Mouse (Mus musculus) kidney, adult 11 months (tissue): ENCODE results near the gene Rrh.

Source experiments
- DNase-seq: peaks from one replicate; pipeline ENCODE4 v3.0.0; 2022

Rrh gene

DNA sequence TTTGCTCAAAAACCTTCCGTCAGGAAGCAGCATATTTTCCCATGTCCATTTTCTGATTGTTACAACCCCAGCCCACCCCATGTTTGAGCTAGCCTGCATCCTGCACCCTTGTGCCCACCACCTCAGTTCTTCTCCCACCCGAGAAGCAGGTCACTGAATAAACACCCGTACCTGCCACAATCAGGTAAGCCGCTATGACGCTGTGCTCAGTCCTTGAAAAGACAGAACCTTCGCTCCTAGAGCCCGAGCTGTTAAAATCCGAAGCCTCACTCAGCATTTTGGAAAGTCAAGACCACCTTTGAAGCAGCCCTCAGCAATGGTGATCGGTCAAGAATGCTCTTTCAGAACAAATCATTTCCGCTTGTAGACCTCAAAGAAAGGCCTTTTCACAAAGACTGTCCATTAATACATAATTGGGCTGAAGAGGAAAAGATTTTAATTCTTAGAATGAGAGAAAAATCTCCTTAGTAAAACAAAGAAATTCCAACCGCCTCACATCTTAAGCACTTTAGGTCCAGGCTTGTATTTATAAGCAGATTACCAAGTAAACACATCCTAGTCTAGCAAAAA lies at the start of gene Rrh:
Gene Rrh (minus strand): TSS at position 382 of the 570 bp plus-strand sequence.
- DNase-seq = no peak

DNA sequence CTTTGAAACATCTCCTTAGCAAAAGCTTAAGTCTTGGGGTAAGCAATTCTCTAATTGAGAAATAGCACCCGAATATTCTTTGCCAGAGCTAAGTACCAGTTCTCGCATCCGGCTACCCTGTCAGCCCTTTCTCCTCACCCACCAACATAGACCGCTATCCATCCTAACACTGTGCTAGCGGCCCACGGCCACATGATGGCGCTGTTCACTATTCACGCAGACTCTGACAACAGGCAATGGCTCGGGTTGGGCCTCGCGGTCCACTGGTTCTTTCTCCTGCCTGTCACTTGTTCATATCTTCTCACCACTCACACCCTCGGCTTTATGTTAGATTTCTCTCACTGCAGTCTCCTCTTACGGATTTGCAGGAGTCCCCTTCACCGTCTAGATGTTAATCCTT lies 41.3 kb upstream of the Rrh start:
- DNase-seq = peak; percentile 29

DNA sequence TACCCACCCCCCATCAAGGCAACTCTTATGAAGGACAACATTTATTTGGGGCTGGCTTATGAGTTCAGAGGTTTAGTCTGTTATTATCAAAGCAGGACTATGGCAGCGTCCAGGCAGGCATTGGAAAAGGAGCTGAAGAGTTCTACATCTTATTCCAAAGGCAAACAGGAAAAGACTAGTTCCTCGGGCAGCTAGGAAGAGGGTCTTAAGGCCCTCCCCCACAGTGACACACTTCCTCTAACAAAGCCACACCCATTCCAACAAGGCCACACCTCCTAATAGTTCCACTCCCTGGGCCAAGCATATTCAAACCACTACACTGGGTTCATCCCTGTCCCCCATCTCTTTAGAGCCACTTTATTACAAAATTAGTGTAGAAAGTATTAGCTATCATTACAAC lies 40.2 kb upstream of the Rrh start:
- no peak for DNase-seq

DNA sequence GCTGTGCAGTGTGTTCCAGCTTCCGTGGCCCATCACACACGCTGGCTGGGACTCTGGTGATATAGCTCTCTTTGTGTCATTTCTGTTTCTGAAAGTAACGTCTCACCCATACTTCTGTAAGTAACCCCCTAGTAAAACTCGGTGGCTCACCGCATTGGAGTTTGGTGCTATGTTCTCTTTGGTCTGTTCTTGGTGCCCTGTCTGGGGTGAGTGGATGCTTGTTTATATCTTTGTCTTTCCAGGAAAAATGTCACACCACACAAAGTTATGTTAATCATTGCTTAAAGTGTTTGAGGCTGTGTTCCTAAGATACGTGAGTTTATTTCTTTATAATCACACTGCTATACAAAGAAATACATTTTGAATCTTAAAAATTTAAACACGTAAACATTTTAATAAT lies 24.5 kb upstream of the Rrh start:
- no peak for DNase-seq

DNA sequence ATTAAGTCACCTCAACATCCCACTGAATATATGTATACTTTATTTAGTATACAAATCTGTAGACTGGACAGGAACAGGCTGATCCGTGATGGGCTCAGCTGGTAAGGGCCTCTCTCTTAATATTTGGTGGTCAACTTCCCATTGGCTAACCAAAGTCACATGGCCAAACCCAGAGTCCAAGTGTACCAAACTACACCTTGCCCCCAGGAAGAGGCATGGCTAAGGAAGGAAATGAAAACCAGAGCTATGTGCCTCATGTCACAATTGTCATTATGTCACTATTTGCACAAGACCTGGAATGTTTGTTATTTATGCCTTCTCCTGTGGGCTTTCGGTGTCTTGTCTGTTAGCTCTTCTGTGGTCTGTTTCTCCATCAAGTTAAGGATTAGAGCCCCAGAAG lies 23.5 kb upstream of the Rrh start:
- no peak for DNase-seq

DNA sequence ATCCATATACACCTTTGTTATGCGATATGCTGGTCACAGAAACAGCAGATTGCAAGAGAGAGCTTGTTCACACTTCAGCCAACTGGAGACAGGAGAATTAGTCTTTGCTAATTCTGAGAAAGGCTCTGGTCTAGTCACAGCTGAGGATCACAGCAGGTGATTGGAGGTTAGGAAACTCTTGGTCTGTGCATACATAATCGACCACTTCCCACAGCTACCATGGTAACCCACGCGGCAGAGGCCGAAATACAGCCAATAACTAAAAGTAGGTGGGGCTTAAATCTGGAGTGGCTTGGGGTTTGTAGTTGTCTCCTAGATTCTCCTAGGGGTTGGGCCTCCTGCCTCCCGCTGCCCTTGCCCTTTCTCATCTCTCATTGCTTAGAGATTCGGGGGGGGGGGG lies 15.6 kb upstream of the Rrh start:
- DNase-seq = no peak

DNA sequence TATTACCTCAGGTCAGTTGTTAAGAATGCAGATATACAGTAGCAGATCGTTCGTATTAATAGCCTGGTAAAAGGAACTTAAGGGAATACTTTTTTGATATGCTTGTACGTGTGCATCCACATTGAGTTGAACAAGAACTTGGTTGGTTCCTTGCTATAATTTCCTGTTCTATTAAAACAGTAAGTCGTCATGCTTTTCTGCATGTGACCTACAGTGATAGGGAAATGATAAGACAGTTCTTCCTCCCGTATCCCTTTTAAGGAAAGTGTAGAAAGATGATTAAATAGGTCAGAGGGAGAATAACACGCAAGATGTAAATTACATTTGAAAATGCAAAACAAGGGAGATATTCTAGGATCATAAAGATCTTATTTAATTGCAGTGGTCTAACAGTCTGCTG lies 14.6 kb upstream of the Rrh start:
- DNase-seq = no peak

DNA sequence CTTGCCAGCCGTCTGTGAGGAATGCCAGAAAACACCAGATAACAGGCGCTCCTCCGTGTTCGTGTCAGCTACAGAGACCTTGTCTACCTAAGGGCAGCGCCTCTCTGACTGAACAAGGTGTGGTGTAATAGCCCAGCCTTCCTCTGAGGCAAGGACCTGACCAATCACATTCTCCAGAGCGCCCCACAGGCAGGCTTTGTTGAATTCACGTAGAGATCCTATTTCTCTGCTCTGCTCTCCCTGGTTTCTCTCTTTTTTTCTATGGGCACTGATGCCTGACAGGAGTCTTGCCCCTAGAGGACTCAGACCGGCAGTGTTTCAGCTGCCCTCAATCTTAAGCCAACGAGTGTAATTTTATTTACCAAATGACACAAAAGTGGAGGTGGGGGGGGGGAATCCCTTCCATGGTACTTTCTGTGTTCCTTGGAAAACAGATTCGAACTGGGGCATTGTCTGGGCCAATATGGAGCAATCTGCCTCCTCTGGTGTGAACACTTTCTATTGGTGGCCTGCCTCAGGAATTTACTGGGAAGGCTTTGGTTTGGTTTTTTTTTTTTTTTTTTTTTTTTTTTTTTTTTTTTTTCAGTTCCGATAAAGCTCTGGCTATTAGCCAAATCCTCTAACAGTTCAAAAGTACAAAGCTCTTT lies 13.8 kb upstream of the Rrh start:
- peak; percentile 73 for DNase-seq

DNA sequence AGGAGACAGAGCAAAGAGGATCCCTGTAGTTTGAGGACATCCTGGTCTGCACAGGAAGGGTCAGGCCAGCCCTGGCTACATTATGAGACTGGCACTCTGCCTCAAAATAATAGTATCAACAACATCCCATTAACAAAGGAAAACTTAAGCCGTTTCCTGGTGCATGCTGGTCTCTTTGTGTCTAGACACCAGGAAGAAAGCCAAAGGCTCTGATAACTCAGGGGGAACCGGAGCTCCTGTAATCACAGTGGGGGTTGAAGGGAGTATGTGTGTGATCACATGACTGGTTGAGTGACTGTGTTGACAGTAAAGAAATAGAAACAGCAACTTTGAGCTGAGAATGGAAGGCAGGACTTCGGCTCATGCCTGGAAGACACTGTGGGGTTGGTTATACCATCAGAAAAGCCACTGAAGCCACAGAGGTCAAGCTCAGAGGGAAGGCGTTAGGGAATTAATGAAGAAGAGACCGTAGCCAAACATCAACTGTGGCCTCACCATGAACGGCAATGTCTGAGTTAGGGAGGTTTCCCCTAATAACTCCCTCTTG lies 13.1 kb upstream of the Rrh start, which contains the start of gene Cfi:
Gene Cfi (plus strand): TSS at position 497 of the 547 bp plus-strand sequence.
- DNase-seq = no peak

DNA sequence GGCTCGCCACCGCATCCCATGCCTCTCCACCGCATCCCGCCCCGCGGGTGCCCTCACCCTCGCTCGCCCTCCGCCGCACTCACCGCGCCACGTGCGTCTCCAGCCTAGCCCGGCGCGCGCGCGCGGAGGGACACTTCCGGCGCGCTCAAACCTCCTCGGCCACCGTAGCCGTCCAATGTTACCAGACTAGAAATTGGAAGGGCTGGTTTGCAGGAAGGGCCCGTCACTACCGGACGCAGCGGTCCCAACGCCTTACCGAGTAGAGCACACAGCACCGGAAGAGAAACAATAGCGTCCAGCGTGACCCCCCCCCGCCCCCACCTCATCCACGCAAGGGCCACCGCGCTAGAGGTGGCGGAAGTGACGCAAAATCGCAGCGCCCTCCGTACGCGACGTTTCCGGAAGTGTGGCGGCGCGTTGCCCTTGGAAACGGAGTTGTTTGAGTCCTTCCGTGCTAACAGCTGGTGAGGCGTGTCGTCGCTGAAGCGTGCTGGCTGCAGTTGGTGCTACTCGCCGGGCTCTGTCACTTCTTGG lies 8.7 kb upstream of the Rrh start, which contains the start of gene Gar1:
Gene Gar1 (minus strand): TSS at position 362 of the 534 bp plus-strand sequence.
- peak; percentile 94 for DNase-seq

DNA sequence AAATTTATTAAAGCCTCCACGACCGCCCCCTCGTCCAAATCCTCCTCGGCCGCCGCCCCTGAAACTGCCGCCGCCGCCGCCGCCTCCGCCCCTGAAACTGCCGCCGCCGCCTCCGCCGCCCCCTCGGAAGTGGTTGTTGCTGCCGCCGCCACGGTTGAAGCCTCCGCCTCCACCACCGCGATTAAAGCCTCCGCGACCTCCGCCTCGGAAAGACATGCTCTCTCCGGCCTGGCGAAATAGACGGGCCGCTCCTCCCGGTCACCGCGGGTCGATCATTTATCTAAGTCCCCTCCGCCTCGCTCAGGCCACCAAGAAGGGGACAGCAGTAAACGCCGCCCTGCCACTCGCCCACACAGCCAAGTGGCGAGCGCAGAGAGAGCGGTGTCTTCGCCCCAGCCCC lies 8.2 kb upstream of the Rrh start:
- DNase-seq = peak; percentile 15

DNA sequence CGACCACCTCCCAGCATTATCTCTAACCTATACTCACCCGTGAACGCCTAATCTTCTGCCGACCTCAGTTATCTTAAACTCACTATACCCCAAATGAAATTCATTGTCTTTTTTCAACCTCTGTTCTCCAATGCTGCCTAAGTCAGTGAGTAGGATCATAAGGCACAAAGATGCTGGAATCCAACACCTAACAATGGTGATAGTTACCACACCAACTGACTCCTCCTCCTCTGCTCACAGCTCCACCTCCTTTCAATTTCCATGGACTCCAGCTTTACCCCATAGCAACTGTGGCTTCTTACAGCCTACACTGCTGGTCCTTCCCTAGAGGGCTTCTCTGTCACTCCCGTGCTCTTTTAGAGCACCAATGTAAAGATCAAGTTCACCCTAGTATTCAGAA lies 5.3 kb upstream of the Rrh start:
- DNase-seq = no peak

DNA sequence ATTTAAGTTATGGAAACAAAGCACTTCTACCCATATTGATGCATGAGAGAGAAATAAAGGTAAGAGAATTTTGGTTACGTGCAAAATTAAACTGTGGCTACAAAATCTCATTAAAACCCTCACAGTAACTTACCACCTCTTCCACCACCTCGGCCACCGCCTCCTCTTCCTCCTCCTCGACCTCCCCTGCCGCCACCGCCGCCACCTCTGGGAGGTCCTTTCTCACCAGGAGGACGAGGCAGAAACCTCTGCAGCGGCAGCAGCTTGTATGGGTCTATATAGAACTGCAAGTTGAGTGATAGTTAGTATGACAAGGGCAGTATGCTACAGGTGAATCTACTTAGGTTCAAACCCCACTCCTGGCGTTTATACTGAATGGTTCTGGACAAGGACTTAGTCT lies 4.3 kb upstream of the Rrh start:
- DNase-seq = no peak

DNA sequence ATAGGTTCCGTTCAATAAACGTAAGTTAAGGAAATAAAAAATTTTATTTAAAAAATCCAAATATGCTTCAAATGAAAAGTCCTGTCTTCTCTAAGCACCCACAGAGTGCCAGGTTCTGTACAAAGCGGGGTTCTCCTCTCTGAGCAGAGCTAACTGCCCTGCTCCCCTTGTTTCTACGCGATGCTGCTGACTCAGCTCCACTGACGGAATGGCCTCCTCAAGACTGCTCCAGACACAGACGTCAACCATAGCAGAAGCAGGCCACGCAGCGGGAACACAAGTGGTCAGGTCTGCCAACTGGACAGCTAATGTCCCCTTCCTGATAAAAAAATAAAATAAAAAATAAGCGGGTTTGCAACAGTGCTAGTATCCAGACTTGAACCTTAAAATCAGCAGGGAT lies 2.5 kb upstream of the Rrh start:
- no peak for DNase-seq

DNA sequence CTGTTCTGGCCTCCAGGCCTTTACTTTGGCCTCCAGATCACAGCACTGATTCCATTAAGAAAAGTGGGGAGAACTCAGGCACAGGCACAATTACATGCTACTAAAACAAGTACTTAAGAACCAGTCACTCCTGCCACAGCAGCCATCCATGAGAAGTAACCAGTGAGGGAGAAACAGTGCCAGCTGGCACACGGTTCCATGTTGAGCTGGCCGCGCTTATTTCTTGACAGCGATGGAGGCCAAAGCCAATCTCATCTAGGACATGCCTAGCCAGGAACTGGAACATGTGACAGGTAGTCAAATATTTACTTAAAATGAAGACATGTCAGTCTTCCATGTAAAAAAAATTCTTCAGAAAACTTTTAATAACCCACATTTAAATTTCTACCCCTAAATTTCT lies 1.8 kb upstream of the Rrh start:
- no peak for DNase-seq

DNA sequence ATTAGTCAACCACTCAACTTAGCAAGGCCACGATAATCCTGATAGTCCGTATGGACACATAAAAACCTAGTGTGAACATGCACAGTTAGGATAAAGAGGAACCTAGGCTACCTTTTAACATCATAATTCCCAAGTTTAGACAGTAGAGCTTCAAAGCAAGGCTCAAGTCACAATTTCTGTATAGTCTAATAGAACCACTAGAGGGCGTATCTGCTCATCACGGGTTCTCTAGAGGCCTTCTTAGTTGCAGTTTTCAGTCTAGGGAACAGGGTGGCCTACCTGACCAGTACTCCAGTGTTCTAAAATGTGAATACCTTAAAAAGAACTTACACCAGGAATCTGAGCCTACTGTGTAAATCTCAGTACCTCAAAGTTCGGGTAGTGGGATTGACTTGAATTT lies 906 bp upstream of the Rrh start:
- no peak for DNase-seq

DNA sequence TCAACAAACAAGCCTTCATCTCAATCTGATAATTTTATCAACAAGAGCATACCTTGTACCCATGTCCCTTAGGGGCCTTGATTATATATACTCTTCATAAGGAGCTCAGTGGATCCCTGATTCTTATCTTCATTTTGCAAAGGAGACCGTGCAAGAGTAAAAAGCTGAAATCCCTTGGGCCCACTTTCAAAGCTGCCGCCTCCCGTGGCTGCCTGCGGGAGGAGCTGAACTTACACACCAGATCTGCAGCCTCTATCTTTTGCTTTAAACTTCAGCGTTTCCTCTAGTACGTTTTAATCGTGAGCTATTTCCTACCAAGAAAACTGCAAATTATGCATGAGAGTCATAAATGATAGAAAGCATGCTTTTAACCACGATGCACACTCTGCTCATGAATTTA lies 651 bp downstream of the Rrh start:
- no peak for DNase-seq

DNA sequence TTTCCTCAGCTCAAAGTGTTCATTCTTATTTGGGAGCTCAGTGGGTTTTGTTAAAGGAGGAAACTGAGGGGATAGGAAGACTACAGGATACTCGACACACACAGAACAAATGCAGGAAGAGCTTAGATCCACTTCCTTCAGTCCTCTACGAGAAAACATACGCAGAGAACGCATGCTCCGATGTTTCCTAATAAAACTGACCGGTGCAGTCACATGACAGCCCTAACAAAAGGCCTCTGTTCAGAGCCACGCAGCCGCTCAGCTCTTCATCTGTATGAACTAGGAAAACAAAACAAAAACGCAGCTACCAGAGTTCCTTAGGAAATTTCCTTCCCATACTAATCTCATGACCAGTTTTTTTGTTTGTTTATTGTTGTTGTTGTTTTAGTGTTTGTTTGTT lies 1.5 kb downstream of the Rrh start:
- DNase-seq = no peak

DNA sequence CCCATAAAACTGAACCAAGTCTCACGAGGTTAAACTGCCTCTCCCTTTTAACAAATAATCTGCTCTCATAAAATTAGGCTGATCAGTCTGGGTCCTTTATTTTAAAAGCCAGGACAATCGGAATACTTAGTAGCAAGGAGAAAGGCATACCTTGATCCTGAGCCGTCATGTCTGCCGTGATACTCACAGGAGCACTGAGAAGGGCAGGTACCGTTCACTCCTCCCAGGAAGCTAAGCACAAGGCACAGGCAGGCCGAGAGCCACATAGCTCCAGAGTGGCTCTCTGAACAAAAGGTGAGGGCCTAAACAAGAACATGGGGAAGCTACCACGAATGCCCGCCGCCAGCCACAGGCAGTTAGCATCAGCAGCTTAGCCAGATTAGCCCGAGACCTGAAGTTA lies 18.6 kb downstream of the Rrh start, which contains the start of gene Lrit3:
Gene Lrit3 (minus strand): TSS at position 266 of the 400 bp plus-strand sequence.
- no peak for DNase-seq

DNA sequence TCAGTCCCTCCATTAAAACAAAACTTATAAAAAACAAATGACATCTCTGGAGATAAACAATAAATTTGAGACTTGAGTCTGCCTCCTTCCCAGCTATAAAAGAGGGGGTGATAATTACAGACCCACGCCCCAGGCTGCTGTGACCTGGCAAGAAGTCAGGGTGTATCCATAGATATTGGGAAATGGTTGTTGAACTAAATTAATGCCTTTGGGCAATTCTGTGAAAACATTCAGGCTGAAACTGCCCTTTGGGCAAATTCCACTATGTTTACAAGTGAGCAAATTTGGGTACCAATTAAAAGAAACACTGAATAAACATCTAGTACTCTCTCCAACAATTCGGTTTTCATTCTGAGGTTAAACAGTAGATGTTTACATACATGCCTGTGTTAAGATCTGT lies 23.4 kb downstream of the Rrh start:
- peak; percentile 41 for DNase-seq

DNA sequence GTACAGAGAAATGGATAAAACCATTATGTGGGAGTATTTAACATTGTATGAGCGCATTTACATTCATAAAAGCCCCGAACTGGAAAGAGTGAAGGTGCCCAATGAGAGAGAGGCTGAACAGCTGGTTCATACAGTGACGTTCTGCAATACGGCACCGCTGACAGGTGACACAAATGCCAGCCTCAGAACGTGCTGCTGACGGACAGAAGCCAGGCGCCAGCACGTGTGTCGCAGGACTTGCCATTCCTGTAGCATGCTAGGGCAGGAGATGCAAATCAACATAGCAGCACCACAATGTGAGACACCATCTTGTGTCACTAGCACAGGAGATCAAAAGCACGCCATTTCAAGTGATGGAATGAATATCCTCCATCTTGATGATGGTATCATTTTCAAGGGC lies 23.8 kb downstream of the Rrh start:
- DNase-seq = no peak

DNA sequence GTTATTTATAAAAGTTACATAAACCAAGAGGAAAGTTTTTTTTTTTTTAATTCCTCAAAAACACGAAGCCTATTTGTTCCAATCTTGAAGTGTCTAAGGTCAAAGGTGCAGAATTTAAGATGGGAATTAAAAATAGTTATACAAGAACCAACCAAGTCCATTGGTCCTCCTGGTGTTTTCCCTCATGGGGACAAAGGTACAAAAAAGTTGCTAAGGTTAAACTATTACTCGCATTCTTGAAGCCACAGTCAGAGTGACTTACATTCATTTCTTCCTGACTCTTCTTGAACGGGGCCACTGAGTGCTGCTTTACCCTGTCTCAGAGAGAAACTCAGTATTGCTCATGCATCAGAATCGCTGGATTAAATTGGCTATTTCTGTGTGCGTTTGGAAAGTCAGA lies 25.0 kb downstream of the Rrh start:
- peak; percentile 28 for DNase-seq

DNA sequence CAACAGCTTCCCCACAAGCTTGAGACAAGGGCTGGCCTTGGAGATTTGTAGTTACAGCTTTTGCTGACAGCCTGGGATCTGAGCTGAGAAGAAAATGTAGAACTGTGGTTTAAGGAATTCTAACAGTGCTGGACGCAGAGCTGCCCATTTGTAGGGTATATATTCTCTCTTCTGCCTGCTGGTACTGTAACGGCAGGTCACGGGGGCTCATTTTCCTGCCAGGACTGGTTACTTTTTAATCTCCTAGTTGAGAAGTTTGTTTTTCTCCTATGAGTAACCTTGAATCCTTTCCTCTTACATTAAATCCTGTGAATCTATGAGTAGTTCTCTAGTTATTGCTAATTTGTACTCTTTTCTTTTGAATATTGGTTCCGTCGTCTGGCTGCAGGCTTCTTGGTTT lies 28.6 kb downstream of the Rrh start:
- DNase-seq = peak; percentile 86

DNA sequence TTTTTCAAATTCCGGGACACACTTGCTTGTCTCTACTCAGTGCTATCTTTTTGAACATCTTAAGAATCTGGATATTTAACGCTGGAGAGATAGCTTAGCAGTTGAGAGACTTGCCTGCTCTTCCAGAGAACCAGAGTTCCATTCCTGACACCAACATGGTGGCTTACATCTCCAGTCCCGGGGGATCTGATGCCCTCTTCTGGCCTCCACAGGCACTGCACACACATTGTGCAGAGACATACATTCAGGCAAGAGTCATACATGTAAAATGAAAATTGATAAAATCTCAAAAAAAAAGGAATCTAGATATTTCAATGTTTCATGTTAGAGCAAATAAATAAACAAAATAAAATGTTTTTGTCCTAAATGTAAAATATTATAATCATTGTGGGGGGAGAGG lies 39.6 kb downstream of the Rrh start:
- DNase-seq = no peak

DNA sequence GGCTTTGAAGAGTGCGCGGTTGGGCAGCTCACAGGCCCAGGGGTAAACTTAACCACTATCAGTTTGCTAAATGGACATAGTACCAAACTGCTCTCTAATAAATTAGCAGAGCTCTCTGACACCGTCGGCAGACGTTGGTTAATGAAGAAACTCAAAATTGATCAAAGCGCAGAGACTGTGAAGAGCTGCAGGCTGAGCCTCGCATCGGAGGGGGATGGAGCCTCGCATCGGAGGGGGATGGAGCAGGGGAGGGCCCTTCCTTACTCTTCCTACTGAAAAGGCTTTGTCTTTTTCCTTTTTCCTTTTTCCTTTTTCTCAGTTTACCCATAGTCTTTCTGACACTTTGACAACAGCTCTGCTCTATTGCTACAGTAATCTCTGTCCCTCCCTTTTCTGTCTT lies 41.0 kb downstream of the Rrh start:
- DNase-seq = no peak
